Mouse (Mus musculus) cerebellum, postnatal 36 days (tissue): ENCODE measurements at regions not wholly inside any gene's neighbourhood (a gene's known extent, or its start where the extent isn't known, plus 50 kb on each side); places are given as distances from the start of the nearest gene placed in this dataset.

Source experiments
- DNase-seq, 2 experiments: peaks; one replicate each; pipeline ENCODE4 v3.0.0; 2021 to 2022; ENCODE audit warnings: mixed read lengths in 2 of 2

DNA sequence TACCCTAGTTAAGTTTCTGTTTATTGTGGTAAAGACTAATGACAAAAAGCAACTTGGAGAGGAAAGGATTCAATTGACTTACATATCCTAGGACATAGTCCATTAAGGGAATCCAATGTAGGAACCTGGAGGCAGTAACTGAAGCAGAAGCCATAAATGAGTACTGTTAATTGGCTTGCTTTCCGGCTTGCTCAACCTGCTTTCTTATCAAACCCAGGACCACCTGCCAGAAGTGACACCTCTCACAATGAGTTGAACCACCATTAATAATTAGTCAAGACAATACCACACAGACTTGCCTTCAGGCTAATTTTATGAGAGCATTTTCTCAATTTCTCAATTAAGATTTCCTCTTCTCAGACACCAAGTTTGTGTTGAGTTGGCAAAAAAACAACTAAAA, 148.8 kb downstream of the Ccser2 start:
- DNase-seq = no peak

DNA sequence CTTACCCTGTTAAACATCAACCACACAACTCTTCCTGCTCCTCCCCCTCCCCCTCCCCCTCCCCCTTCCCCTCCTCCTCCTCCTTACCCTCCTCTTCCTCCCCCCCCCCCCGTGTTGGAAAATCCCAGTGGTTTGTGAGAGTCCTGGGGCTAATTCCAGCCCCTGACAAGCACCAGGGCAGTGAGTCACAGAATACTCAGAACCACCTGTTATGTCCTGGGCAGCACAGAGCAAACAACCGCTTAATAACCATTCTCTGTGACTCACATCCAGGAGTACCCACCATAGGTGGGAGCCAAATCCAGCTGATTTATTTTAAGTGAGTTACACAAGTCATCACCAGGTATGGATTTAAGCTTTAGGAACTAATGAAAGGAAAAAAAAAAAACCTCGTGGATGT, 166.2 kb downstream of the Ccser2 start:
- no peak for DNase-seq

DNA sequence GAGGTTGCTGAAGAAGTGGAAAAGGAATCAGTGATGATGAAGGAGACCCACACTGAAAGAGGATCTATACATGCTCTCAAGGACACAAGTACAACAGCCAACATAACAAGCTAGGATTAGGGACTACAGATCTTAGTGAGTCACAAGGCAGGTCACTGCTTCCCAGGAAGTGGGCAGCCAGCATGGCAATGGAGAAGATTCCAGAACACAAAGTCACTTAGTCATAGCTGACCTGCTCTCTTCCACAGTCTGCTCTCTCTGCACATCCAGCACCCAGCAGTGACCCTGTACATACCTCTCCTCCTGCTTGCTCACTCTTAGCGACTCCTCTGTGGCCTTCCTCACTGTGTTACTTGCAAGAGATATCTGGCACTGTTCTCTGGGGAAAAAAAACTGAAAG, 168.8 kb downstream of the Ccser2 start:
- DNase-seq = no peak

DNA sequence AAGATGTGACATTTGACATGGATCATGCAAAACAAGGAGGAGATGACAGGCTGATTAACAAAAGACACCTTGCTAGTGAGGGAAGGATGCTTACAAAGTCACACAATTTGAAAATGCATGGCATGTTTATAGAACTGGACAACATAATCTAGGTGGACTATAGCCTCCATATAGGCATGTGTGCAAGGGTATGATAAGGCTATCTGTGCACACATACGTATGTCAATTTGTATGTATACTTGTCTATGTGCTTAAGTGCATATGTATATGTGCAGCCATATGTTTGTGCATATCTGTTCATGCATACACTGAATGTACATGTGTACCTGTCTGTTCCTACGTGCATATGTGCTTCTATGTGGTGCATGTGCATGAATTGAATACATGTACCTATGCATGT, 186.7 kb downstream of the Ccser2 start:
- DNase-seq = no peak

DNA sequence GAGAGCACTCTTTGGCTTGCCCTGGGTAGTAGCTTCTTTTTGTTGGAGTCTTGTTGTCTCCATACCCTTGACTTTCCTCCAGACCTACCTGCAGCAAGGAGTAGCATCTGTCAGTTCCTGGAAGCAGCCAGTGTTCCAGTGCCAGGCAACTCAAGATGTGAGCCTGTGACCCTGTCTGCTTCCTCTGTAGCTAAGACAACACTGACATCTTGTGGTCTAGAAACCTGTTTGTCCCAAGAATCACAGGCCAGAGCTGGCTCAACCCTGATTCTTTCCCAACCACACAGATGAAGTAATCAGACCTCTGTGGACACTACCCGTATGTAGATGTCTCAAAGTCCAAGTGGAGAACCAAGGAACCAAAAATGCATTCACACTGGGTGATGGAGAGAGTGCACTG, 189.6 kb downstream of the Ccser2 start:
- DNase-seq = peak in 1 of 2 experiments; percentile 16

DNA sequence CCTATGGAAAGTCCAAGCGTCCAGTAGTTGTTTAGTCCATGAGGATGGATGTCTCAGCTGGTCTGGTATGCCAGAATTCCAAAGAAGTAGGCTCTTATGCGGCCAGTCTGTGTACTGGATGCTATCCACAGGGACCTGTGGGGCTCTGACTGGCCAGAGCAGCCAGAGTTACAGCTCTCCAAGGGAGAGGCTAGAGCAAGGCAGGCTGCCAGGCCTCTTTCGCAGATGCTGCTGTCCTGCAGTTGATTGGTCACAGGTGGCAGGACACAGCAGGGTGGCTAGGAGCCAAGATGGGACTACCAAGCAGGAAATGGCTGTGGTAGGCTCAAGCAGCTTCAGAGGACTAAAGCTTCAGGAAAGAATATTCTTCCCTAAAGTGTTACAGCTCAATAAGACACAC, 194.2 kb downstream of the Ccser2 start:
- peak in 1 of 2 experiments; percentile 20 for DNase-seq

DNA sequence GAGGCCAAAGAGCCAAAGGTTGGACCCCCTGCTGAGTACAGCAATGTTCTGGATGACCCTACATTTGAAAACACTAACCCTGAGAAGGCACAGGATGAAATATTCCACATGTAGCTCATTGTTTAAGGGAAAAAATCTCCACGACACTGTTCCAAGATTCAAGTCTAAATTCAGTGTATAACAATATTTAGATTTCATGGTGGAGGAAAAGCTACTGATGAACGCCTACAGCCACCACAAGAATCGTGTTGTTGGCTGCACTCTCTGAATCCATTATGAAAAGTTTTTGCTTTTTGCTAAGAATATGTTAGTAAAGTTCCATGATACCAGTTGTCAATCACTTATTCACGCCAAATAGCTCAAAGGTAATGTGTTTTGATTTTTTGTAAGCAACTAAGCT, 204.2 kb downstream of the Ccser2 start:
- DNase-seq = no peak

DNA sequence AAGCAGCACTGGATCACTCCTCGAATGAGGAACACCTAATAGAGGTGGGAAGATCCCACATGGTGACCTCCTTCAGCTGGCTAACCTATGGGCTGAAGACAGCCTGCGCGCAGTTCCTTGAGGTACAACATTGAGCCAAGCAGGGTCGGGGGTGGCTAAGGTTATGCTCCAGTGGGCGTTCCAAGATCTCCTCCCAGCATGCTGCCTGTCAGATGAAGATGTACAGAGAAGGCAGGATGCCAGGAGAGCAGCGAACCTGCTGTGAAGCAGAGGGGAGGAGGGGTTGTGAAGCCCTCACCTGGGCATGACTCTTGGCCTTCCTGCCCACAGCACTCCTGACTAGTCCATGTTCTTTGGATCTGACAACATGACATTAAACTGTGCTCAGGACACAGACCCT, 212.5 kb downstream of the Ccser2 start:
- DNase-seq = no peak

DNA sequence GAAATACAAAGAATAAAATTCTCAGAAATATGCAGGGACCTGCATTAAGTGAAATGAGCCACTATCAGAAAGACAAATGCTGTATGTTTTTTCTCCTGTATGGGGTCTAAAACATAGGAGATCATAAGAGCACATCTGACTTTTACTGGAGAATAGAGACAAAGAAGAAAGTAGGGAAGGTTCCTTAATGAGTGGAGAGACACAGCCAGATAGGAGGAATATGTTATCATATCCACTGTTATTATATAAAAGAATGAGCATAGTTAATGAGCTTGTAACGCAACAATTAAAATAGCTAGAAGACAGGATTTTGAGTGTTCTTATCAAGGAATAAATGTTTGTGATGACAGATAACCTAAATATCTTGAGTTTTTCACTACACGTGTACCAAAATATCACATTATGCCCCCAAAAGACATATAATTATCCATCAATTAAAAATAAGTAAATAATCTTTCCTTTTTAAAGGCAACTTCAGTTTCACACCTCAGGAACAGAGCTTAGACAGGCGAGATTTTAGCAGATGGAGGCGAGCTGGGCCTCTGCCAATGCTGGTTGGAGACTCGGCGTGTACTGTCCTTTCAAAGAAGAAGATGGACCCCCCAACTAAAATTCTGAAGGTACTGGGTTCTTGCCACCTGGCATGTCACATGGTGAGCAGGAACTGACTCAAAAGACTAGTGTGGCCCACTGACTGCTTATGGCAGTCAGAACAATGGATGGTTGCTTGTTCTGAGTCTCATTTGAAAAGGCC, 220.3 kb downstream of the Ccser2 start:
- peak; percentile 42 to 46 for DNase-seq

DNA sequence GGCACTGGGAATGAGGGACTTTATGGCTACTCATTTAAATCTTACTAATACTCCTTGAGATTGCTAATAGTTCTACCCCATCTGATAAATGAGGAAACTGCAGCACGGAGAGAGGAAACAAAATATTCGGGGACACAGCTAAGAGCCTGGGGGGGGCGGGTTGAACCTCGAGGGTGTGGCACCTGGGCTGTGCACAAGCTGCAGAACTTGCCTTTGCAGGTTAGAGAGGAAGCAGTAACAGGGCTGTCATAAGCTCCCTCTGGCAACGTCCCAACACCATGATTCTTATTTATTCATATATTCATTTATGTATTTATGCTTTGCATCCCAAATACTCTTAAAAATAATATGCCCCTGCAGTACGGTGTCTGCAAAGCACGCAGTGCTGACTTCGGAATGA, 237.5 kb downstream of the Ccser2 start:
- no peak for DNase-seq

DNA sequence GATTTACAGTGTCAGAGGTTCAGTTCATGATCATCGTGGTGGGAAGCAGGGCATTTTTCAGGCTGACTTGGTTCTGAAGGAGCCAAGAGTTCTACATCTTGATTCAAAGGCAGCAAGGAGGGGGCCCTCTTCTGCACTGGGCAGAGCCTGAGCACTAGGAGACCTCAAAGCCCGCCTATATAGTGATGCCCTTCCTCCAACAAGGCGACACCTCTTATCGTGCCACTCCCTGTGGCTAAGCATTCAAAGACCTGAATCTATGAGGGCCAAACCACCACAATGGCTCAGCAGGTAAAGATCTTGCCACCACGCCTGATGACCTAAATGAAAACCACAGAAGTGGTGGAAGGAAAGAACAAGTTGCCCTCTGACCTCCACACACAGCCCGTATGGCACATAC, 242.5 kb downstream of the Ccser2 start:
- no peak for DNase-seq

DNA sequence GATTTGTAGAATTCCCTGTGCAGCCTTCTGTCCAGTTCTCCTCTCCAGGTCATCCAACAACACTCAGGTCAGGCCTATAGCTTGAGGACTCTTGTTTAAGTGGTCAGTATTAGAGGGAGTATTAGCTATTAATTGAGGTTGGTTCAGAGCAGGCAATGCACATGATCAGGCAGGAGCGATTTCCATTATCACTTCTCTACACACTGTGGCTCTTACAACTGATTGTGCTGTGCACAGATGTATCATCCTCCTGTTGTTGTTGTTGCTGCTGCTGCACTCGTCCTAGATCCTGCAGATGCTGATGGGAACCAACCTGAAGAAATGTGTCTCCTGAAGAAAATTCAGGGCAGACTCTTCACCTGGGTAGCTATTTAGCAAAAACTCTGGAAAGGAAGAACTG, 252.9 kb downstream of the Ccser2 start:
- no peak for DNase-seq

DNA sequence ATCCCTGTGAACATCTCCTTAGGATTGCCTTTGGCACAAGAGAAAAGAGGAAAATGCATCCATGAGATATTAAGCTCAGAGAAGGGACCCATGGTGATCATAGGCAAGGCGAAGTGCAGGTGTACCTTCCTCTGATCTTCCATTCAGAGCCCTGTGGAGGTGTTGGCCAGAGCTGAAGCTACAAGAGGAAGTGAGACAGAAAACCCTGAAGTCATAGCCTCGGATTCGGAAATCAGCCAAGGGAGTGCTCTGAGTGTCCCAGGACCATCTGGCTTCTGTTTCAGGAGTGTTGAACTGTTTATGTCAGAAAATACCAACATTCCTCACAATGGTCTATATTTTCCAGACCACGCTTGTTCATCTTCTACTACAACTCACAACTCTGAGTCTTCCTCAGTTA, 271.6 kb downstream of the Ccser2 start:
- peak; percentile 22 to 38 for DNase-seq

DNA sequence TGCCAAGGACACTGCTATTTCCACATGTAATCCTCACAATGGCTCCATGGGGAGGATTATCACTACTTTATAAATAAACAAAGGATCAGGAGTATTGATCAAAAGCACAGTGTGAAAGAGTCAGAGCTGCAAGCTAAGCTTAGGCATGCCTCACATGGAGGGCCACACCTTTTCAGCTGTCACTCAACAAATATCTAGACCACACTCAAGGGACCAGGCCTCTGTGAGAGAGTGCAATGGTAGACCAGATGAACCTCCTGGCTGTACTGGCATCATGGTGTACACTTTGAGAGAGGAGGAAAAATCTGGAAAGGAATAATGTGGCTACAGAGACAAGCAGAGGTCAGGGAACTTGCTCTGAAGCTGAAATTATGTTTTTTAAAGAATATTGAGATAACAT, 276.6 kb downstream of the Ccser2 start:
- DNase-seq = no peak

DNA sequence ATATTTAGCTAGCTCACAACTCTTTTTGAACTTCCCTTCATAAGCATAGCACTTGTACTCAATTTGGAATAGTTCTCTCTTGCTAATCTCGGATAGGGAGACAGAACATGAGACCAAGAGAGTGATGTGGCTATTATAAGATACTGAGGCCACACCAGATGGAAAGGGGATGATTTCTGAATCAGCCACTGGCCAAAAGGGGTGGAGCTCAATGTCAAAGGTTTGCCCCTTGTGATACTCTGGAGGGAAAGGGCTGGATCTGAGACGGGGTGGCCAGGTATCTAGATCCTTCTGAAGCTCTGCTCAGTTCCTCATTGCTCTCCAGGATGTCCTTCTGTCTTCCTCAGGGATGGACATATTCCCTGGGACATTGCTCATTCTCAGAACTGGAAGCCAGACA, 277.6 kb downstream of the Ccser2 start:
- no peak for DNase-seq

DNA sequence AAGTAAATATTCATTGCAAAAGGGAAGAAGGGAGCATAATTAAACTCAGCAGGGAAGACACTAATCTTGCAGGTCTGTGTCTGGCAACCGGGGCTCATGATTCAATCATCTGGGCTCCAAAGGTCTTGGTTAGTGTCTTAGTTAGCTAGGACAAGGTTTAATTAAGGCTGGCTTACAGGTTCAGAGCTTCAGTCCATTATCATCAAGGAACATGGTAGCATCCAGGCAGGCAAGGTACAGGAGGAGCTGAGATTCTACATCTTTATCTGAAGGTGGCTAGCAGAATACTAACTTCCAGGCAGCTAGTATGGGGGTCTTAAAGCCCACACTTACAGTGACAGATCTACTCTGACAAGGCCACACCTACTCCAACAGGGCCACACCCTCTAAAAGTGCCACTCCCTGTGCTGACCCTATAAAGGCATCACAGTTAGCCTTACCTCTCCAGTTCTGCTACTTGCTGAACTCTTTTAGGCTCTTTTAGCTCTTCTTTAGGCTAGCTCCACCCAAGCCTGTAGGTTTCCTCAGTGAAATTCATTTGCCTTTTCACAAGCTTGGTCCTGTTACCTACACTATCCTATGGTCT, 309.8 kb downstream of the Ccser2 start:
- no peak for DNase-seq

DNA sequence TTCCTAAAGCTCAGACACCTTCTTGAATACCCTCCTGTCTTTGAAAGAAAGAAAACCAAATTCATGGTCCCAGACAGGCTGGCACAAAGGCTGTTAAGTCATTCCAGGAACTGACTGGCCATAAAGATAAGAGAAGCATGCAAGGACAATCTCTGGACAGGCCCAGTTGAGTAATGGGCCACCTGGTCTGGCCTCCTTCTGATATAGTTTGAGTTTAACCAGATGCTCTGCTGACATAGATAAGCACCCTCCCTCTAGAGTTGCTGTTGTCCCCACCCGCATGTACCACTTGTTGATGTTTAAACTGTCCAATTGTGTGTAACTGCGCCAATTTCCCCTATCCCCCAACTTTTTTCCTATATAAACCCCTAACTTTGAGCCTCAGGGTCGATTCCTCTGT, 310.4 kb downstream of the Ccser2 start:
- DNase-seq = no peak

DNA sequence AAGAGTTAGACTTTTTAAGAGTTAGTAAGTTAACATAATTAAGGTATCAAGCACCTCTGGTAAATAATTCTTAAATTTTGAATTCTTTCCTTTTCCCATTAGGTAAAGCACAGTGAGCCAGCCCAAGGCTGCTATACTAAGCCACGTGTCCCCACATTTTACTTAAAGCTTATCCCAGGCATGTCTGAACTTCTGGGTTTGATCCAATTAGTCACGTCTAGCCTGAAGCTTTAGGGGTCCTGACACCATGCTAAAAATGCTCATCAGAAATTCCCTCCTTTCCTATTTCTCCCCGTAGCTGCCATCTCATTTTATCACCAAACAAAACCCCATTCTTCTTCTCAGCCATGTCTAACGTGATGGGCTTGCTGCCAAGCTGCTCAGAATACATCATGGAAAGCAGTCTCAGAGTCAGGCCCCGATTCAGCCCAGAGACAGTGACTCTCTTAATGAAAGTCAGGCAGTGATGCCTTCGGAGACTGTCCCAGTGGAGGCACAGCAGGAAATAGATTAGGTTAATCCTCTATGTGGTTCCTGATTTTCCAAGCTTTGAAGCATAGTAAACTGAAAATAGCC, 315.5 kb downstream of the Ccser2 start:
- peak; percentile 16 to 22 for DNase-seq

DNA sequence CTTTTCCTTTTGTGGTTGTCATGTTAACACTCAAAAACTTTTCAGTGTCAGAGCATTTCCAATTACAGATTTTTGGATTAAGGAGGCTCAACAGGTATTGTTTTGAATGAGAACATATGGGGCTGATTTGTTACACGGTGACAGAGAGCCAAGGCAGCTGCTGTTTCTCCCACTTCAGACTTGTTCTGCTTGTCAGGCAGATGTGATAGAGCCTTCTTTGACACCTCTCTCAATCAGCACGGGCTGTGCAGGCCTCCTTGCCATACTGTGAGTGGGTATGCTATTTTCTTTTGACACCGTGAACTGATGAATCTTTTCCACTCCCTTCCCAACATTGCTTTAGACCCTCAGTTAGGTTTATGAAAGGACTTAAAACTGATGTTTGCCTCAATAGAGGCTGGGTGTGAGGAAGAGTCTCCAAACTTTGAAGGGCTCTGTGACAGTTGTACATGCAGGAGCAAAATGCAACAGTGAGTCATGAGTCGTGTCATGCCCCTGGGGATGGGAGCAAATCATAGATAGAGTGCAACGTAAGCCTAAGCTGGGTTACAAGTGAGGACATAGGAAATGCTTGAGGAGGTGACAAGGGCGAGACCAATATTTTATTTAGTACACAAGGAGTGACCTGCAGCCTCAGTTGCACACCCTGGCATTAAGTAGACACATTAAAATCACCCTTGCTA, 317.4 kb downstream of the Ccser2 start:
- DNase-seq = no peak

DNA sequence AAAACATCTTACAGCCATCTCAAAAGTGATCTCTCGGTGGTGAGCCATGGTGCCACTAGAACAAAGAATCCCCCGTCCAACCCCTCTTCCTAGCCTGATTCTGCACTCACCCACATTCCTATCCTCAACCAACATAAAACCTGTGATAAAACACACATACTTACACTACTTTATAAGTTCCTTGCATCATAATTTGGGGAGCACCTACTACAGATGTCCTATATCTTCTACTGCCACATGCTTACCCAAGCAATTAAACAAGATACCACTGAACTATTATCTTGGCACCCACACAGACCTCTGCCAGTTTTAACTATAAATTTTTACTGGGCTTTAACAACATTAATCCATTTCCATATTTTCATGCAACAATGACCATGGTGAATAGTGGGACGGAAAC, 321.9 kb downstream of the Ccser2 start:
- DNase-seq = no peak

DNA sequence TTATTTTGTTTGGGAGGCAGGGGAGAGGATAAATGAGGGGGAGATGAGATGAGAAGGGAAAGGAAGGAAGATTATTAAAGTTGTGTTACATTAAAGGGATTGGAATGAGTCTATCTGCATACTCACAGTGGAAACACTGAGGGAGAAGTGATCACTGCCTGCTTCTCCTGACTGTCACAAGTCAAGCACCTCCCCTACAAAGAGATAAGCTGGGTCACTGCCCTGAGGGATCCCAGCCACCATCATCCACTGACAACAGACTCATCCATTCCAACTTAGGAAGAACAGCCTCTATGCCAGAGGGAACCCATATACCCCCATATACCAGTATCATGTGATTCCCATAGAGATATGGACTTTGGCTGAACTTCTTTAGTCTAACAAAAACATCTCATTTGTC, 322.3 kb downstream of the Ccser2 start:
- DNase-seq = no peak

DNA sequence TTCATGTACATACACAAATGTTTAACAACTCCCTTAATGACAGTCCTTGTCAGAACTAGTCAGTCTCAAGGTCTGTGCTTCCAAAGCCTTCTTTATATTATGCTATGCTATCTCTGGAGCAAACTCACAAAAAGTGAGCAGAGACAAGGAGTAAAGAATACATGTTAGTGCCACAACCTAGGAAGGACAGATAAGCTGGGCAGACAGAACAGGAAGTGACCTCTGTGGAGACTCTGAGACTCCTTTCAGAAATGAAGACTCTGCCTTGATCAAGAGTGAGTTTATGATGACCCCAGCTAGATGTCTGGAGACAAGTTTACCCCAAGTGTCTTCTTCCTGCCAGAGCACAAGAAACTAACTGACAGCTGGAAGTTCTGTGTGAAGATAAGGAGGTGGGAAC, 343.8 kb downstream of the Ccser2 start:
- DNase-seq = no peak

DNA sequence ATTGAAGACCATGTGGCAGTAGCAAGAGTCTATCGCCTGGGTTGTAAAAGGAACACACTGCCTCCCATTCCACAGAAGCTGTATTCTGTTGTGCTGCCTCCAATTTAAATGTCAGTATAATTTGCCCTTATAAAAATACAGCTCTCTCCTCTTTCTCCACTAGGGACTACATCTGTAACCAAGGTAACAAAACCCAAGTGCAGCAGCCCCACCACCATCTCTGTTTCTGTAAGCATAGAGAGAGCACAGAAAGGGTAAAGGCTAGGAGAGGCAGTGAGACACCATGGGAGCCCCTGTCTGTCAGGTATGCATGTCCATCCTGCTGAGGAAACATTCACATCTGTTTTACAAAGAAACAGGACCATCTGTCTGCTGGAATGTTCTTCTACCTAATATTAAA, 344.4 kb downstream of the Ccser2 start:
- no peak for DNase-seq

DNA sequence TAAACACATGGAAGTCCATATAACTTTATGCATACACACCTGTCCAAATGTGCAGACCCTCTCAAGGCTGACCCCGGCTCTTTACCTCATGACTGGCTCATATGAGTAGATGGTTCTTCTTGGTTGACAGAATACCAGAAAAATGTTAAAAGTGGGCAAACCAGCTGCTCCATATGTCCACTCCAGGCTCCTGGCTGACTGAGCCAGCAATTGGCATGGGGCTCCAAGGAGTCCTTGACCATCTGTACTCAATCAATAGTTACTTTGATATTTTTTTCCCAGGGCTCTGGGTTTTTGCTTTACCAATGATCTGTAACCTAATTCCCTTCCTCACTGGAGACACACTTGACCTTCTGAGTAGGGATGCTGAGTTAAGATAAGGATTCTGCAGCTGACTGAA, 345.5 kb downstream of the Ccser2 start:
- no peak for DNase-seq
